Mouse (Mus musculus): ENCODE measurements around the gene Ric1.

The Ric1 gene

DNA sequence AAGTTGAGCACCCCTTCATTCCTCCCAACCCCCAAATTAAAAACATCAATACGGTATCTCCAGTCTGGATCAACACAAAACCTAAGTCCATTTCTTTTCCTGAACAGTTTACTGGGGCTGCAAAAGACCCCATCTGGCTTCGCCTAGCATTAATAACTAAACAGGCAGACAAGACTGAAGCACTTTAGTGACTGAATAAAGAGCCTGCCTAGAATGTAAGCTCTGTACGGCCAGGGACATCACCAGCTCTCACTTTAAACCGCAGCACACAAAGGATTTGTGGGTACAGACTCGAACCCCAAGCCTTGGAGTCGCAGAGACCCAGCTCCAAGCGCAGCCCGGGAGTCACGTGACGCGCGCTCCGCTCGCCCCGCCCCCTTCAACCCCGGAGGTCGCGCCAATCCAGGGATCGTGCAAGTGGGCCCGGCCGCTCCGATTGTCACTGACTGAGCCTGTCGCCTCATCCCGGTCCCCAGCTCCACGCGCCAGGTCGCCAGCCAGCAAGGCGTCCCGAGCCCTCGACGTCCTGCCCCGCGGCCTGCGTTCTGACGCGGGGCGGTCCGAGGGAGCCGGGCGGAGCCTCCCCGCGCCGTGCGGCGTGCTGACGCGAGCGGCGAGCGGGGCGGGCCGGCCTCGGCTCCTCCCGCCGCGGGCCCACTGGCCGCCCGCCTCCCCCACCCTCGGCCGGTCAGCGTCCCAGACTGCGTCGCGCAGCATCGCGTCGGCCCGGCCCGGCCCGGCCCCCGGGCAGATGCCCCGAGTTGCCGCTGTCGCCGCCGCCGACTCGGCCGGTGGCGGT, at the start of gene Ric1:
Ric1 (plus strand) TSS at position 646 of the 799 bp plus-strand sequence.
- peak; percentile 82 to 85 for DNase-seq (ENCODE audit: low spot score in 2 of 2)

DNA sequence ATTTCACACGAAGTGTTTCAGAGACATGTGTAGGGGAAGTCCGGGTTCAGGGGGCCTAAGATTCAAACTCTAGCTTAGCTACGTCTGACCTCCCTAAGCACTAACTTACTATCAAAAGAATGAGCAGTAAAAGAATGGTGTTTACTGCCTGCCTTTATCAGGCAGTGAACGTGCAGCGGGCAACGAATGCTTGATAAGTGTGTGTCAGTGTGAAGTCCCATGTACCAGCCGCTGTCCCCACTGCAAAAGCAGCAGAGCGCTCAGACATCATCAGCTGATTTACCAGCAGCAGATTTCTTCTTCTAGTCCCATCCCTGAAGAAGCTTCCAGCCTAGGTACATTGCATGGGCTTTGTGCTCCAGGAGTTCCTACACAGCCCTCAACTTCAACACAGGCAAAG, 49.7 kb upstream of the Ric1 start:
- DNase-seq (ENCODE audit: low spot score in 2 of 2): no peak

DNA sequence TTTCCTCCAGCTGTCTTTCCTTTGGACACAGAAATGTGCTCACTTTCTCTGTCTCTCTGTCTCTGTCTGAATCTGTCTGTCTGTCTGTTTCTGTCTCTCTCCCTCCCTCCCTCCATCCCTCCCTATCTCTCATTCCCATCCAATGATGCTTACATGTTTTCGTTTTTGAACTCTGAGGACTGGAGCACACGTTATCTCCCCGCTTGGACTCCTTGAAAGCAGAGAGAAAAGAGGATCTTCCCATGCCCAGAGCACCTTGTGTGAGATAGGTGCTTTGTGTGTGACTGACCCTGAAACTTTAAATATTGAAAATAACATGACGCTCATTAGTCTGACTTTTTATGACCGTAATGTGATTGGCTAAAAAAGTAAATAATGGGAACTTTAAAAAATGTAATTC, 49.1 kb upstream of the Ric1 start:
- DNase-seq (ENCODE audit: low spot score in 2 of 2): no peak

DNA sequence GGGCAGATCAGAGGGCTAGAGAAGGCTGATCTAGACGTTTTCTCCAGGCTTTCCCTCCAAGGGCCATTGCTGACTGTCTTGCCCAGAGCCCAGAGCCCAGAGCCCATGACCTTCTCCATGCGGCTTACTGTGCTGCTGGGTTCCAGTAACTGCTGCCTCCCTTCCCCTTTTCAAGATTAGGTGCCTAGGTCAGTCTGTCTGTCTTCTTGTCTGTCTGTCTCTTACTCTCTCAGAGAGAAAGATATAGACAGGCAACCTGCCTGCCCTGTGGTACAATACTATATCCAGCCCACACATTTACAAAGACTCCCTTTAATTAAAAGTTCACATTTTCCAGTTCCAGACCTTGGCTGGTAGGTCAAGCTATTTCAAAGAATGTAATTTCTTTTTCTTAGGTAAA, 47.3 kb upstream of the Ric1 start:
- no peak for DNase-seq (ENCODE audit: low spot score in 2 of 2)

DNA sequence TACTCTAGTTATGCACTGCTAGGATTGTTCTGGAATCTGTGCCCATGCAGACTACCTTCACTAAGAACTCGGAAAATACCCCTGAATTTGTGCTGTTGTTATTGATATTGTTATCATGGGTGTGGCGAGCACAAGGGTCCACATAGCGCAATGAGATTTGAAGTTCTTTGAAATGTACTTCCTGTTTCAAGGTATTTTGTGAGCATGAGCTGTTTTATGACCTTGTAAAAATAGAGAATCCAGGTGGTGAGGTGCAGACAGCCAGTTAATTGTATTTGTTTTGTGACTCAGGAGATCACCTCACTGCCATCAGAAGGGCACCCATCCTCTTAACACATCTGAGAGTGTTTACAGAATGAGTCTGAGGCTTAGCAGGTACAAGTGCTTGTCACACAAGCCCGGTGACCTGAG, 46.9 kb upstream of the Ric1 start:
- DNase-seq (ENCODE audit: low spot score in 2 of 2): no peak

DNA sequence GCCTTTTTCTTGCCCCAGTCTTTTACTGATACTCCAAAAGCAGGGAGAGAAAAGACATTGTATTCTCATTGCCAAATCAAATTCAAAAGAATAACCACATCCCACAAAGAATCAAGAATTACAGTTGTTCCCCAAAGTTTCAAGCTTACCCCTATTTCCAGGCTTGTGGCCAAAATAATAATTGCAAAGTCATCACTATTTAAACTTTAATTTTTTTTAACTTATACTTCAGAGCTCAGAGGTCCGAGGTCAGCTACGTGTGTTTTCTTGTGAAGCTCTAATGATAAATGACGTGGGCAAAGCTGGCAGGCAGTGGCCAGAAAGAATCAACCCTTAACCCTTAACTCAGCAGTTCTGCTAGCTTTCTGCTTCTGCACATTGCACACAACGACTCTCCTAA, 43.5 kb upstream of the Ric1 start:
- no peak for DNase-seq (ENCODE audit: low spot score in 2 of 2)

DNA sequence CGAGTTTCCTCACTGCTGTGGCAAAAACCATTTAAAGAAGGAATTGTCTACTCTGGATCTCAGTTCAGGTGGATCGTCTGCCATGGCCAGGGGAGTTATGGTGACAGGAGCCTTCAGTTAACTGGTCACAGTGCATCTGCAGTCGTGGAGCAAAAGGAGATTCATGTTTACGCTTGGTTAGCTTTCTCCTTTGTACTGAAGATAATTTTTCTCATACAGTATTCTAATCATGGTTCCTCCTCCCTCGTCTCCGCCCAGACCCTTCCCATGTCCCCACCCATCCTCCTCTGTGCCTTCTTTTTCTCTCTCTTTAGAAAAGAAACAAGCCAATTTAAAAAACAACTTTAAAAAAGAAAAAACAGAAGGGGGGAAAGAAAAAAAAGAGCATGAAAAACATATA, 40.5 kb upstream of the Ric1 start:
- no peak for DNase-seq (ENCODE audit: low spot score in 2 of 2)

DNA sequence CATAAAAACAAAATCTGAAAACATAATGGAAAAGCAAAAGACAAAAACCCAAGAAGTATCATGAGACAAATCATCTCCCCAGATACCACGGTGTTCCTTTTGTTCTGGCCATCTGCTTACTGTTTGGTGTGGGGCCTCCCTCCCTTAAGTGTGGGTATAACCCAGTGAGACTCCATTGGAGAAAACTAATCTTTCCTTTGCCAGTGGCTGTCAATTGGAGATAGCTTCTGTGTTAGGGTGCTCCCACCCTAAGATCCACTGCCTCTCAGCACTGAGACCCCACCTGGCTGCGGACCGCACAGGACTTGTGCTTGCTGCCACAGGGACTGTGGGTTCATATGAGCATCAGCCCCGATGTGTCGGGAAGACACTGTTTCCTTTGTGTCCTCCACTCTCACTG, 39.9 kb upstream of the Ric1 start:
- no peak for DNase-seq (ENCODE audit: low spot score in 2 of 2)

DNA sequence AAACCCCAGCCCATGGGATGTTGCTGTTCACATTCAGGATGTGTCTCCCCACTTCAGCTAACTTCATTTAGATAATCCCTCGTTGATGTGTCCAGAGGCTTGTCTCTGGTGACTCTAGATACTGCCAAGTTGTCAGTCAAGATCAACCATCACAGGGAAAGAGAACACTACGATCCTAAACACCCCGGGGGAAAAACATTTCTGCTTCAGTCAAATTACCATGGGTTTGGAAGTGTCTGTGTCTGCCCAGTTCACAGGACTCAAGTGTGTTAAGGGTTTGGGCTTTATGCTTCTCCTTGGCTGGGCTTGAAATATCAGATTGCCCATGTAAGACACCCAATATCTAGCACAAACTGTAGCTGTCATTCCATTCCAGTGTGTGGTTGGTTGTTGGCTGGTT, 39.4 kb upstream of the Ric1 start:
- no peak for DNase-seq (ENCODE audit: low spot score in 2 of 2)

DNA sequence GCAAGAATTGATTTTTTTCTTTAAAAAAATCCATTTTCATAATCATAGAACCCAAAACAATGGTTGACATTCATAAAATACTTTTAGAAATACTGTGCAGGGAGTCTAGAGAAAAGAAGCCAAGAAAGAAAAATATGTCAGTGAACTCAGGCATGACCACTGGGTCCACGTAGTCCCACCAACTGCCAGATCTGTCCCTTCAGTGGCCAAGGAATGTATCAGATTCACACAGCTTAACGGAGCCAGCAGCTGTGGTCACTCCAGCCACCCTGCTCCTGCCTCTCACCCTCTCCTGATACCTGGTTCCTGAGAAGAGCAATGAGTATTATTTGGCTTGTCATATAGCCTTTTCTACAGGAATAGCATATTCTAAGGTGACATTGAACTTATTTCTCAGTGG, 38.7 kb upstream of the Ric1 start:
- no peak for DNase-seq (ENCODE audit: low spot score in 2 of 2)

DNA sequence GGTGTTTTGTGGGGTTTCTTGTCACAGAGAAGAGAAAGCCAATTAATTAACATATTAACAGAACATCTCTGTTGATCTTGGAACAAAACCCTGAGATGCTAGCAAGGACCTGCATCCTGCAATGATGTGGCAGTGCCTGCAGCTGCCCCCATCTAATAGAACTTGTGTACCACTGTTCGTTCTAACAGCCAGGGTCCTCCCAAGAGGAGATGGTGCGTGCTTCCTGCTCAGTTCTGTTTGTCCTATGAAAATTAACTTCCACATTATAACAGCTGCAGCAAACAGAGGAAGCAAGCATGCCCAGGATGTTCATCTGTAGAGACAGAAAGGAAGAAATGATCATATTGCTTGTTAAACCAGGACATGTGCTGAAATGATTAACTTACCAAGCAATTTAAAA, 37.5 kb upstream of the Ric1 start:
- DNase-seq (ENCODE audit: low spot score in 2 of 2): no peak

DNA sequence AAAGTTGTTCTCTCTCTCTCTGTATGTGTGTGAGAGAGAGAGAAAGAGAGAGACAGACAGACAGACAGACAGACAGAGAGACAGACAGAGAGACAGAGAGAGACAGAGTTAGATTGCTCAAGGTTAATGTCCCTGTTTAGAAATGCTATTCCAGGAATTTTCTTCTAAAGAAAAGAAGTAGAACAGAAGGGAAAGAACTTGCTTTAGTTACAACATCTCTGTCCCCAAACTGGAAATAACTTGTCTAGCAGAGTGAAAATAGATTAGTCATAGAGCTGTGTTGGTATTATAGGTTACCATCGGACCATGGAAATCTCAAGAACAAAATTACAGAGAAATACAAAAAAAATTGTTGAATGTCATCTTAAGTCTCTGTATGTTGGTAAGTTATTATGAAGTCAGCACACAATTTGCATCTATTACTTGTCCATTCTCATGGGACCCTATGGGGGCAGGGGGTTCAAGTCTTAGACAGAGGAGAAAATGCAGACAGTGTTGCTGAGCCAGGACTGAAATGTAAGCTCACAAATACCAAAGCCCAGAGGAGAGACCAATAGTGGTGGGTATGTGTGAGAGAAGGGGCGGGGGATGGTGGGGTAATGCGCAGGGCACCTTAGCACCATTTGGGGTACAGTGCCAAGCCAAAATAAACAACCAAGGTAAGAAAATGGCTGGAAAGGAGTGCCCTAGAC, 36.7 kb upstream of the Ric1 start:
- DNase-seq (ENCODE audit: low spot score in 2 of 2): no peak

DNA sequence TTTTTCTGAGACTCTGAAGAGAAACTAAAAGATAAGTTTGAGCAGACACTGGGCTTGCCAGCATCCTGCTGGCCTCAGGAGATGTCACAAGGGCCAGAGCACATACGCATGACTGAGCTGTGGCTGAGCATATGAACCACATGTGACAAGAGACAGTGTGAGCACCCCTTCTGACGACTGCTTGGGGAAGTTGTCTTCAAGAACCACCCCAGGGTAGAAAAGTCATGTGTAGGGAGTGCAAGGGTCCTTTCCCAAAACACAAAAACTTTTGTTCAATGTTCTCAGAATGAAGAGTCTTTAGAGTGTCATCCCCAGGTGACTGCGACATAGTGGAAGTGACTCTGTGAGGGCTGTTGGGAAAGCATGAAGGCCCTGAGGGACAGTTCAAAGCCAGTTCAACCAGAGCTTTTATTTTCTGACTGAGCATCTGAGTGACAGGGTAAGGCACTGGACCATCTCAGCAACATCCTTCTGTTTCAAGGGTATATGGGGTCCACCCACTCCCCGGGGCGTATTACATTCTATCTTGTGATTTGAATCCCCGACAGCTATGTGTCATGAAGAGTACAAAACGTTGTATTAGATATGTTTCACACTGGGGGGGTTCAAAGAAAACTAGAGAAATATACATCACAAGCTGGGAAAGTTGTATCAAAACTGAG, 35.4 kb upstream of the Ric1 start:
- no peak for DNase-seq (ENCODE audit: low spot score in 2 of 2)

DNA sequence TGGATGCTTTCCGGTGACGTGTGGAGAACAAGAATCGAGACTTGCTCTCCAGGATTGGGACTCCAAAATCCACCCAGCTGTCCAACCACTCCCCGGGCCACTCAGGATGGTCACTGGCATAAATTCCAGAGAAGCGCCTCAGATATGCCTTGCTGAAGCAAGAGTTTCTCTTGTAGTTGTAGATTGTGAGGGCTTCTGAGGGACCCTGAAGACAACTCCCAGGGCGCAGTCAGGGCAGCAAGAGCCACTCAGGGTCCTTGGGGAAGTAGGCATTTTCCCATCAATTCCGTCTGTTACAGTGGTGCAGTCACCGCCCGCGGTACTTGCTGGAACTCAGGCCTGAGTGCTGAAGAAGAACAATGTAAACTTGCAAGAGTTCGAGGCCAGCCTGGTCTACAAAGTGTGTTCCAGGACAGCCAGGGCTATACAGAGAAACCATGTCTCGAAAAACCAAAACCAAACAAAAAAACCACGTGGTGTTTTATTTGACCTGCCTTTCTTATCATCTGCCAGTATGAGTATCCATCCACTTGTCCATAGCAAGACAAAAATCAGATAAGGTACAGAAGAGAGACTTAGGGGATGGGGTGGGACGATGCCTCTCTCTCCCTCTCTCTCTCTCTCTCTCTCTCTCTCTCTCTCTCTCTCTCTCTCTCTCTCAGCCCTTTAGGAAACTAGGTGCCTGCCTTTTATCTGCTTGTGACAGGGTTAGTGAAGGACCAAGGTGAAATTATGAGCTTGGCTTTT, 34.6 kb upstream of the Ric1 start:
- DNase-seq (ENCODE audit: low spot score in 2 of 2): no peak

DNA sequence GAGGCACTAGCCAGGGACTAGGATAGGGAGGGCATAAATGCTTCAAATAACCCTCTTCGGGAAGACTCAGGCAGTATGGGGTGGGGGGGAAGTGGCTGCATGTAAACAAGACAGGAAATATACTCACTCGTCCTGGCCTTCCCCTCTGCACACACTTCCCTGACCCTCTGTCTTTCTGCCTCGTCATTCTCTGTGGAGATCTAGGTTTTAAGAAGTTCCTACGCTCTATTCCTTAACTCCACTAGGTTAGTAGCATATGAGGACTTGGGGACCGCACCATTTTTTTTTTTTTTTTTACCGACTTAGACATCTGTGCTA, 34.0 kb upstream of the Ric1 start:
- DNase-seq (ENCODE audit: low spot score in 2 of 2): no peak

DNA sequence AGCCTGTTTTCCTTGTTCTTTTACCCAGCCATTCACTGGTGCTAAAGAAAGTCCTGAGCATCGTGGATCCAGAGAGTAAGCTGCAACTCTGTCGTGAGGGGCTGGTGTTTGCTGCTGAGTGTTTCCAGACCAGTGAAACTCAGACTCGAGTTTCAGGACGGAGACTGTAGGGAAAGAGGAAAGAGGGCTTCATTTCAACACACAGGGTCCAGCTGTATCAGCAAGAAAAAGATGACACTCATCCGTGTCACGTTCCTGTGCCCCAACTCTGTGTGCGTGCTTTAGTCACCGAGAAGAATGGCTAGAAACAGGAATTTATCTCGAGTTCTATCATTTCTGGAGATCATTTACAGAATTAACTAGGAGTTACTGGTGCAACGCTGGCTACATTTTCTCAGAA, 33.7 kb upstream of the Ric1 start:
- DNase-seq (ENCODE audit: low spot score in 2 of 2): no peak

DNA sequence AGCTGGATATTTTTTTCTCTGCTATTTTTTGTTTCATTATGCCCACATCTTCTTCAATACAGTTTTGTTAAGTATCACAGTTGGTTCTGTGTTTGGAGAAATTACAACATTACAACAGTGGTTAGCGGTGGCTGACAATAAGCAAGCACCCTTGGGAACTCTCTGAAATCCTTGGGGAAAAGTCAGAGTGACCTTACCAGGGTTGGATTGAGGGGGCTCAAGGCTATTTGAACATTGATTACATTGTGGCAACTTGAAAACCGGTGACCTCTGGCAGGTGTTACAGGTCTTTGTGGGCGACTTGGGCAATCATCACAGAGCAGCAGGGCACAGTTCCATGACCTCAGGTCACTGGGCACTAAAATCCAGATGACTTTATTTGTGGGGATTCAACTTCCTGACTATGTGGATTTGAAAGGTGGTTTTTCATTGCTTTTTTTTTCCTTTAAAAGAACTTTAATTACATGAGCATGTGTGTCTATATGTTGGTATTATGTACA, 32.2 kb upstream of the Ric1 start:
- no peak for DNase-seq (ENCODE audit: low spot score in 2 of 2)

DNA sequence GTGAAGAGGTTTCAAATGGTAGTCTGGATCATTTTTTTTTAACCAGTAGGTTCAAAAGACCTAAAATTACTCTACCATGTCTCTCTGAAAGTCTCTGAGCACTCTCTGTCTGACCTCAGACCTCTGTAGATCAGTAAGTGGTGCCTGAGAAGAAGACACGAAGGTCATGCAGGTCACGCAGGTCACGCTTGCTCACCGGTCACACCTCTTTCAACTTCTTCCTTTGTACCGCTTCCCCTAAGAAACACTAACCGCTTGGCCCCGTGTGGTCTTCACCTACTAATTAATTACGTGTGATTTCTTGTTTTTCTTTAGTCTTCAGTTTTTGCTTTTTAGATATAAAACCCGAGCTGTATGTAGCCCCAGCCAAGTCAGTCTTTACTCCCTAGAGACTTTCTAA, 30.6 kb upstream of the Ric1 start:
- no peak for DNase-seq (ENCODE audit: low spot score in 2 of 2)

DNA sequence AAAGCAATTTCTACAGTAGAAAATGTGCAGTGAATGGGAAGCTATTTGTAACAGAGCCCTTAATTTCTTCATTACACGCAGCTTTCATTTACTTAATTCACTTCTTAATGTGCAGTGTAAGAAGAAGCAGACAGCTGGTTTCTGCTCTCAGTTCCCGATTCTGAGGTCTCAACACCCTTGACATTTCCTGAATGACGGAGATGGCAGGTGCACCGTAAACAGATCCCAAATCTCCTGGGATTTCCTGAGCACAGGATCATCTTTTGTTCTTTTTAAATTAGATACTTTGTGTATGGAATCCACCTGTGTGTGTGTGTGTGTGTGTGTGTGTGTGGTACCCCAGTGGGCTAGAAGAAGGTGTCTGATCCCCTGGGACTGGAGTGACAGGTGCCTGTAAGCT, 27.6 kb upstream of the Ric1 start:
- DNase-seq (ENCODE audit: low spot score in 2 of 2): no peak

DNA sequence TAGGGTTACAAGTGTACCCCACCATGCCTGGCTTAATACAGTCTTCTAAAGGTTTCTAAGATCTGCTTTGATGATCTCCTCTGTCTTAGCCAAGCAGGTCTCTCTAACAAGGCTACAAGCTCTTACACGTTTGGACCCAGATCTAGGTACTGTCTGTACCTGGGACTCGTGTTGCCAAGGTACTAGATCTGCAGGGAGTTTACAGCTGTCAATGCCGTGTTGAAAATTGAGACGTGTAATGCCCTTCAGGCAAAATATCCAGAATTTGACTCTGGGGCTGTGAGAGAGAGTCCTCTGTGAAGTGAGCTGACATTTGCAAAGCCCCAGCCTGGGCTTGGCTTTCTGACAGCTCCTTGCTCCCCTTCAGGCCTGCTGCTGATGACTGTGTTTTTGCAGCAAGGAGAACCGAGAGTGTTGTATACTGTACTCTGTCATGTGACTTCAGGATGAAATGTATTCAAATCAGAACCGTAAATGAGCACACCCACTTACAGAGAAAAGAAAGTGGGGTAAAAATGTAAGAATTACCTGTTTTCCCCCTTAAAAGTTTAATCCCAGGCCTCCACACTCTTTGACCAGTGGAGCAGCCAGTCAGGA, 26.0 kb upstream of the Ric1 start:
- no peak for DNase-seq (ENCODE audit: low spot score in 2 of 2)

DNA sequence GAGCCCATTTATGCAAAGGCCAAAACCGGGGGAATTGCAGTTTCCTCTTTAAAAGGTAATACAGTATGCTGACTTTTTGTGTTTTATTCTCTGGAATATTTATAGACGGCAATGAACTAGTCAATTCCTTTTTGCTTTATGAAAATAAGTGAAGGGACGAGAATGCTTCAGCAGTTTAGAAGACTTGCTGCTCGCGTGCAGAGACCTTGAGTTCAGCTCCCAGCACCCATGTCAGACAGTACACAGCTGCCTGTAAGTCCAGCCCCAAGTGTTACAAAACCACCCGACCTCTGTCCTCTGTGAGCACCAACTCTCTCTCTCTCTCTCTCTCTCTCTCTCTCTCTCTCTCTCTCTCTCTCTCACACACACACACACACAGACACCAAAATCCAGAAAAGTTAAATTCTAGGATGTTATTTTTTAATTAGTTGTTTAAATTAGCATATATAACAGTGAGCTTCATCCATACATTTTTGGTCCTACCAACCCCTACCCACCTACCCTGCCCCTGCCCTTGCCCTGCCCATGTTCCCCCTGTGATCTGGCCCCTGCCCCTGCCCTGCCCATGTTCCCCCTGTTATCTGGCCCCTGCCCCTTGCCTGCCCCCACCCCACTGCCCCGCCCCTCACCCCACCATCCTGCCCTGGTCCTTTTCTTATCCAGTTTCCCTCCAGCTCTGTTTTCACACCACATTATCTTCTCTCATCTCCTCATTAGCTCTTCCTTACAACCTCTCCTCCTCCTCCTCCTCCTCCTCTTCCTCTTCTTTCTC, 25.1 kb upstream of the Ric1 start:
- DNase-seq (ENCODE audit: low spot score in 2 of 2): no peak
